Mouse (Mus musculus) adrenal gland, postnatal 14 days (tissue): Measurements from ENCODE around the gene Cdk8. TPM values are rescaled to one million over a fixed set of nuclear protein-coding genes. Genes with fewer than 3 reads are reported as not detected.
A peak's percentile ranks its signal among the peaks of the same experiment; 100 is the strongest.

Experiments used
- DNase-seq: peaks from one replicate; pipeline ENCODE4 v3.0.0; 2021; ENCODE audit warnings: mixed read lengths
- total RNA-seq: library from RNA; stranded (reverse); gene quantifications from 2 replicates; pipeline ENCODE4 v1.2.3, GENCODE M21; 2021

Gene Cdk8
- total RNA-seq, 1 experiment from 2014 or later: 73.2 TPM

GRCm38 (mm10) chr5:146281241-146281818 lies 50.3 kb downstream of the Cdk8 start:
- no peak for DNase-seq

GRCm38 (mm10) chr5:146281884-146282579 lies 51.0 kb downstream of the Cdk8 start:
- no peak for DNase-seq

- DNase-seq: peak; percentile 61
Observed at GRCm38 (mm10) chr5:146283899-146284298, 52.9 kb downstream of the Cdk8 start.

- DNase-seq: no peak
Observed at GRCm38 (mm10) chr5:146287416-146287815, 56.4 kb downstream of the Cdk8 start.

- DNase-seq: no peak
Observed at GRCm38 (mm10) chr5:146288048-146288501, 57.0 kb downstream of the Cdk8 start.

GRCm38 (mm10) chr5:146289921-146290320 lies 58.9 kb downstream of the Cdk8 start:
- peak; percentile 33 for DNase-seq

GRCm38 (mm10) chr5:146290446-146290845 lies 59.4 kb downstream of the Cdk8 start:
- DNase-seq: peak; percentile 8

GRCm38 (mm10) chr5:146291560-146291959 lies 60.5 kb downstream of the Cdk8 start:
- peak; percentile 14 for DNase-seq

GRCm38 (mm10) chr5:146292896-146293680 lies 62.1 kb downstream of the Cdk8 start:
- no peak for DNase-seq

- no peak for DNase-seq
Observed at GRCm38 (mm10) chr5:146293919-146294700, 63.1 kb downstream of the Cdk8 start.

- DNase-seq: no peak
Observed at GRCm38 (mm10) chr5:146294834-146295233, 63.8 kb downstream of the Cdk8 start.

- DNase-seq: no peak
Observed at GRCm38 (mm10) chr5:146298807-146299519, 67.9 kb downstream of the Cdk8 start.

- peak; percentile 71 for DNase-seq
Observed at GRCm38 (mm10) chr5:146299520-146299870, 68.5 kb downstream of the Cdk8 start.

- peak; percentile 85 for DNase-seq
Observed at GRCm38 (mm10) chr5:146303470-146303869, 72.4 kb downstream of the Cdk8 start.

- peak; percentile 19 for DNase-seq
Observed at GRCm38 (mm10) chr5:146307046-146307743, 76.2 kb downstream of the Cdk8 start.

GRCm38 (mm10) chr5:146307744-146308096 lies 76.7 kb downstream of the Cdk8 start:
- DNase-seq: no peak

GRCm38 (mm10) chr5:146314538-146314937 lies 83.5 kb downstream of the Cdk8 start:
- no peak for DNase-seq

- DNase-seq: no peak
Observed at GRCm38 (mm10) chr5:146315268-146315921, 84.4 kb downstream of the Cdk8 start.

- no peak for DNase-seq
Observed at GRCm38 (mm10) chr5:146316316-146316715, 85.3 kb downstream of the Cdk8 start.

- DNase-seq: peak; percentile 24
Observed at GRCm38 (mm10) chr5:146318051-146318450, 87.0 kb downstream of the Cdk8 start.

GRCm38 (mm10) chr5:146318461-146318860 lies 87.4 kb downstream of the Cdk8 start:
- no peak for DNase-seq
